Mouse (Mus musculus) E14TG2a.4 (cell line): Measurements from ENCODE around the gene Xrra1.

ENCODE experiments used
- CTCF ChIP-seq: conservative IDR thresholded peaks from 2 replicates; pipeline ENCODE4 v1.5.1; 2014; ENCODE audit warnings: low read length
- POU5F1 ChIP-seq: IDR thresholded peaks from 2 replicates; pipeline ENCODE4 v1.6.1; 2014; ENCODE audit warnings: low read length, borderline replicate concordance

DNA sequence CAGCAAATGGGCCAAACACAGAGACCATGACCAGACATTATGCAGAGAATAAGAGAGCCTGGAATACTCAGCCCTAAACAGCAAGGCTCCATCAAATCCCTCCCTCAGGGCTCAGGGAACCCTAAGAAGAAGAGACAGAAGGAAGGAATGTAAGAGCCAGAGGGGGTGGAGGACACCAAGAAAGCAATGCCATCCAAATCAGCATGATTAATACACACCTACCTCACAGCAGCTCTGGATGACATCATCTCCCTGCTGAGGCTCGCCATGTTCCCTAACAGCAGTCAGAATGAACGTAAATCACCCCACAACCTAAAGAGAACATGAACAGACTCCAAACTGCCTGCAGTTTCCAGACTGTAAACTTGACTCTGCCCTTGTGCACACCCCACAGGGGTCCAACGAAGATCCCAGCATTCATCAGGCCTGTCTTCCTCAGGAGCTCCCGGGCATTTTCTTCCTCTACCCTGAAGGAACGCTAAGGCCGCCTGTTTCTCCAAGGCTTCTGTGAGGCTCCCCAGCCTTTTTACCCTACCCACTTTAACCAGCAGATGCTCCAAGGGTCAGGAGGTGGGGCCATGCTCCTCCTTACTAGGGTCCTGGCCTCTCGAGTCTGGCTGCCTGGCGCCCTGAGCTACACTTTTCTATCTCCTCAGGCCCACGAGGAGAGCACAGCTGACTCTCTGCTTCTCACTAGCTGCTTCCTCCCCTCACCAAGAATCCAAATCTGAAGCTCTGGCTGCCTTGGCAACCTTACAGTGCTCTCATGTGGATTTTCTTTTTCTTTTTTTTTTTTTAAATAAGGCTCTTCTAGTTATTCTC is 106.3 kb downstream of the Xrra1 start:
- no peak for TF ChIP-seq CTCF
- TF ChIP-seq POU5F1: no peak
